Mouse (Mus musculus): ENCODE results near the gene Usmg5.

DNA sequence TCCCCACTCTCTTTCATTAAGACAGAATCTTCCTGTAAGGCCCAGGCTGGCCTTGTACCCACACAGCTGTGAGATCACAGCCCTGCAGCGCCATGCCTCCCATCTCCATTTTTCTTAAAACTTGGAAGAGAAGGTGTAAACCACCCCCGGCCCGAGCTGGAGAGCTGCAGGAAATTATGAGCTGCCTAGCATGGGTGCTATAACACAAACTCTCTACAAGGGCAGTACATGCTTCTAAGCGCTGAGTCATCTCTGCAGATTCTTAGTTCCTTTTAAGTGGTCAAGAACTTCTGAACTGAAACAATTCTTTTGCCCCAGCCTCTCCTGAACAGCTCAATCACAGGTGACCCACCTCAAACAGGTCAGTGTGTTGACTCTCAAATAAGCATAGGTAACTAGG, 55.5 kb downstream of the Usmg5 start:
- no peak for TF ChIP-seq CTCF (IDR thresholded peaks at IDR 0.05; ENCODE audit: control insufficient read depth, insufficient read depth, insufficient read length)
- no peak for TF ChIP-seq MYOG (IDR thresholded peaks at IDR 0.05; ENCODE audit: control insufficient read depth, extremely low read depth, insufficient read length)
- TF ChIP-seq MAX (IDR thresholded peaks at IDR 0.05) = no peak
- TF ChIP-seq USF1 (IDR thresholded peaks at IDR 0.05; ENCODE audit: low read depth) = no peak
- no peak for TF ChIP-seq CEBPB (IDR thresholded peaks at IDR 0.05; ENCODE audit: low read depth)
- no peak for TF ChIP-seq FOSL1 (IDR thresholded peaks at IDR 0.05; ENCODE audit: insufficient read depth, low read length, poor library complexity, severe bottlenecking)
- TF ChIP-seq MYOD1 (IDR thresholded peaks at IDR 0.05; ENCODE audit: control insufficient read depth, insufficient read length, low read depth) = no peak
